Mouse (Mus musculus) midbrain, embryonic 16.5 days (tissue): Measurements from ENCODE around the gene Cenpm. TPM values are rescaled to one million over a fixed set of nuclear protein-coding genes. Genes with fewer than 3 reads are reported as not detected.
A peak's percentile ranks its signal among the peaks of the same experiment; 100 is the strongest.

Source experiments
- ATAC-seq: fragments of 200-750 bp; cut with Nextera tagmentation; 2 replicates; pipeline ENCODE4 v1.8.0; 2017; ENCODE audit warnings: moderate TSS enrichment
- H3K27ac ChIP-seq: fragments of 300-500 bp; sonication (generic); 2 replicates; pipeline ENCODE4 v1.5.1; 2014; ENCODE audit warnings: mild to moderate bottlenecking, low read length, mixed read lengths
- H3K27me3 ChIP-seq: fragments of 300-500 bp; sonication (generic); 2 replicates; pipeline ENCODE4 v1.6.1; 2014; ENCODE audit warnings: low read depth, low read length, mixed read lengths; ENCODE audit not compliant: control insufficient read depth, insufficient read depth
- H3K36me3 ChIP-seq: fragments of 300-500 bp; sonication (generic); 2 replicates; pipeline ENCODE4 v1.6.1; 2014; ENCODE audit warnings: mild to moderate bottlenecking, low read length, moderate library complexity, mixed read lengths; ENCODE audit not compliant: control insufficient read depth, insufficient read depth
- H3K4me1 ChIP-seq: fragments of 300-500 bp; sonication (generic); 2 replicates; pipeline ENCODE4 v1.6.1; 2014; ENCODE audit warnings: mild to moderate bottlenecking, low read length, mixed read lengths; ENCODE audit not compliant: control insufficient read depth, insufficient read depth
- H3K4me2 ChIP-seq: fragments of 300-500 bp; sonication (generic); 2 replicates; pipeline ENCODE4 v1.6.1; 2014; ENCODE audit warnings: mild to moderate bottlenecking, low read length, mixed read lengths
- H3K4me3 ChIP-seq: fragments of 300-500 bp; sonication (generic); 2 replicates; pipeline ENCODE4 v1.5.1; 2014; ENCODE audit warnings: low read depth, mild to moderate bottlenecking, low read length, moderate library complexity, mixed read lengths
- H3K9ac ChIP-seq: fragments of 300-500 bp; sonication (generic); 2 replicates; pipeline ENCODE4 v1.6.1; 2014; ENCODE audit warnings: low read depth, low read length, mixed read lengths
- H3K9me3 ChIP-seq: fragments of 300-500 bp; sonication (generic); replicated peaks from 2 replicates; pipeline ENCODE4 v1.6.1; 2014; ENCODE audit warnings: mild to moderate bottlenecking, low read length, mixed read lengths; ENCODE audit not compliant: control insufficient read depth, poor library complexity, severe bottlenecking
- WGBS: fragments of 180-500 bp; shearing (Covaris S2); extraction: QIAGEN DNeasy Blood & Tissue Kit; methylation state at CpG from one replicate; pipeline ENCODE4 v1.1.7; 2014; 5-methylcytosine and 5-hydroxymethylcytosine counted together
- polyA plus RNA-seq: library from polyadenylated mRNA; unstranded; fragments of >200 nt; fragmentation: Nextera tagmentation; extraction: Ambion mirVana; gene quantifications from 2 replicates; pipeline ENCODE4 v1.2.1, GENCODE M21; 2015

Gene Cenpm
- polyA plus RNA-seq, result 12.7 and 13.9 TPM in 2 replicates

- H3K36me3 ChIP-seq, result no peaks in the 10 kb centered on the region
- H3K27me3 ChIP-seq, result no peaks in the 10 kb centered on the region
- peak within 1 kb of the TSS; percentile 66 for H3K9ac ChIP-seq
- WGBS, result under 1% methylated on average over 53 of the region's 65 CpGs
- H3K9me3 ChIP-seq, result no peaks in the 10 kb centered on the region
- peak; percentile 97 for ATAC-seq
- H3K4me1 ChIP-seq, result peaks cover 6% of the 10 kb centered on the region; the same call in 1 of the 2 replicates
- peak within 1 kb of the TSS; percentile 66 for H3K4me3 ChIP-seq
- peak within 1 kb of the TSS; percentile 78 for H3K4me2 ChIP-seq
- H3K27ac ChIP-seq, result peak within 1 kb of the TSS; percentile 68
These were observed at the start of gene Cenpm for GRCm38 (mm10) chr15:82244115-82244804. Gene Cenpm, minus strand, starts transcription at chr15:82244748.

DNA sequence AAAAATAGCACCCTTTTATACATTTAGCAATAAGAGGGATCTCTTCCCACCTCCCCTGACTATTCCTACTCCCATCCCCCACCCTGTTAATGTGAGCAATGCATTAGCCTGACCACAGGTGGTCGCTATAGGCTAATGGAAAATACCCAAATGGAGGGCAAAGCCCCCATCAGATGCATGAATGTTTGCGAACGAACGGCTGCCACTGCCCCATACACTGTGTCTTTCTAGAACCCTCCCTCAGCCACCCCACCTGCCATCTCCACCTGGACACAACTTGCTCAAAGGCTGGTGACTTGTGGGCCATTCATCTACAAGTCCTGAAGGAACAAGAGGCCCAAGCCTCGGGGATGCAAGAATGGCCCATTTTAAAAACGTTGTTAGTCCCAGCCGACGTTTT lies 49.5 kb upstream of the Cenpm start:
- ATAC-seq, result peak; percentile 27; the same call in 1 of the 2 replicates
- Histone ChIP-seq H3K9me3 (no peaks in the 10 kb centered on the region), H3K4me1 (peaks cover 10% of the 10 kb centered on the region), H3K4me2 (no peak overlapping the region), H3K4me3 (no peak overlapping the region), H3K36me3 (peaks cover 19% of the 10 kb centered on the region), H3K27ac (0 out of 2 replicates have a peak overlapping the region, but pooled peaks have one; percentile 30), H3K9ac (no peak overlapping the region), H3K27me3 (no peaks in the 10 kb centered on the region)
- WGBS, result 44% methylated on average over 8 of the region's 8 CpGs

- peak; percentile 69 for ATAC-seq
- H3K27ac ChIP-seq, result peak overlapping the region; percentile 39
- no peaks in the 10 kb centered on the region for H3K27me3 ChIP-seq
- H3K4me3 ChIP-seq, result no peak overlapping the region
- H3K4me1 ChIP-seq, result peaks cover 10% of the 10 kb centered on the region
- no peak overlapping the region for H3K9ac ChIP-seq
- H3K36me3 ChIP-seq, result peaks cover 27% of the 10 kb centered on the region
- no peaks in the 10 kb centered on the region for H3K9me3 ChIP-seq
- 3% methylated on average over 7 of the region's 7 CpGs for WGBS
- H3K4me2 ChIP-seq, result 0 out of 2 replicates have a peak overlapping the region, but pooled peaks have one; percentile 5
These were observed 48.7 kb upstream of the Cenpm start for GRCm38 (mm10) chr15:82293271-82293711.

DNA sequence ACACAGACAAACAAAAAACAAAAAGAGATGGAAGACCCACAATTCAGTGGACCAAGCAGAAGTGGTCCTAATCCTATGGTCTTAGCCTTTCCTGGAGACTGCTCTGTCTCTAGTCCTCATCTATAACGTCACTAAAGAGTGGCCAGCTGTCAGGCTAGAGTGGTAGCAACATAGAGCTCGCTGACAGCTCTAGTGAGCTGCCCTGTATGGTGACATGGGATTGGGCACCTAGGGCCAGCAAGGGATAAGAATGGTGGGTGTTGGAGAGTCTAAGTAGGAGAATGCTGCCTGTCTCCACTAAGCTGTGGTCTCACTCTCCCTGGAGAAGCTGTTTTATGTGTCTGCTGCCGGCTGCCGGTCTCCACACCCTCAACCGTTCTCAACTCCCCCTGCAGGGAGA lies 48.3 kb upstream of the Cenpm start:
- Histone ChIP-seq H3K4me1 (peaks cover 10% of the 10 kb centered on the region), H3K27ac (peak overlapping the region; percentile 39; the same call in 1 of the 2 replicates), H3K27me3 (no peaks in the 10 kb centered on the region), H3K4me3 (no peak overlapping the region), H3K36me3 (peaks cover 28% of the 10 kb centered on the region), H3K9ac (no peak overlapping the region), H3K4me2 (no peak overlapping the region), H3K9me3 (no peaks in the 10 kb centered on the region)
- ATAC-seq, result peak; percentile 36
- WGBS, result 9% methylated on average over 5 of the region's 5 CpGs

GRCm38 (mm10) chr15:82290252-82290651 lies 45.7 kb upstream of the Cenpm start:
- 88% methylated on average over 7 of the region's 7 CpGs for WGBS
- H3K27me3 ChIP-seq, result no peaks in the 10 kb centered on the region
- H3K4me3 ChIP-seq, result no peak overlapping the region
- H3K27ac ChIP-seq, result no peak overlapping the region
- no peaks in the 10 kb centered on the region for H3K9me3 ChIP-seq
- H3K36me3 ChIP-seq, result peaks cover 48% of the 10 kb centered on the region
- H3K4me1 ChIP-seq, result peaks cover 10% of the 10 kb centered on the region
- no peak overlapping the region for H3K9ac ChIP-seq
- no peak for ATAC-seq
- no peak overlapping the region for H3K4me2 ChIP-seq

DNA sequence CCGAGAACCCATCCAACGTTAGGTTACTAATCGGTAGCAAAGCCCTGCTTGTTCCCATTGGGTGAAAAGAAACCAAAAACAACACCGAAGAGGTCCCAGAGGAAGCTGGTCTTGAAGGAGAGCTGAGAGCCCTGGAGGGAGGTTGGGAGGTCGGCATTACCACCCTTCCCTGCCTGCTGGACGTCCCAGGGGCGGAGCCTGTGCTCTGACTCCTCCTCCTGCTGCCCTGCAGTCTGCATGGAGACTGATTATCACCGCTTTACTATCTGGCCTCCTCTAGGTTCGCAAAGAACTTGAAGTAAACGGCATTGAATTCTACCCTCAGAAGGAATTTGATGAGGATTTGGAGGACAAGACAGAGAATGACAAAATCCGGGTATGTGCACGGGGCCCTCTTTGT lies 41.6 kb upstream of the Cenpm start:
- Histone ChIP-seq H3K9ac (no peak overlapping the region), H3K36me3 (peaks cover 70% of the 10 kb centered on the region)
- WGBS, result 68% methylated on average over 12 of the region's 12 CpGs

GRCm38 (mm10) chr15:82280638-82281037 lies 36.1 kb upstream of the Cenpm start:
- Histone ChIP-seq H3K9ac (no peak overlapping the region), H3K4me1 (peaks cover 23% of the 10 kb centered on the region), H3K9me3 (no peaks in the 10 kb centered on the region), H3K27me3 (no peaks in the 10 kb centered on the region), H3K27ac (no peak overlapping the region), H3K4me3 (no peak overlapping the region), H3K4me2 (no peak overlapping the region), H3K36me3 (peaks cover 41% of the 10 kb centered on the region)
- ATAC-seq, result no peak
- WGBS, result 82% methylated on average over 4 of the region's 4 CpGs

More for the DNA sequence above, 41.6 kb upstream of the Cenpm start:
- Histone ChIP-seq H3K4me3 (no peak overlapping the region), H3K27me3 (no peaks in the 10 kb centered on the region), H3K27ac (no peak overlapping the region), H3K4me1 (no peaks in the 10 kb centered on the region), H3K9me3 (no peaks in the 10 kb centered on the region), H3K4me2 (no peak overlapping the region)
- ATAC-seq, result no peak

DNA sequence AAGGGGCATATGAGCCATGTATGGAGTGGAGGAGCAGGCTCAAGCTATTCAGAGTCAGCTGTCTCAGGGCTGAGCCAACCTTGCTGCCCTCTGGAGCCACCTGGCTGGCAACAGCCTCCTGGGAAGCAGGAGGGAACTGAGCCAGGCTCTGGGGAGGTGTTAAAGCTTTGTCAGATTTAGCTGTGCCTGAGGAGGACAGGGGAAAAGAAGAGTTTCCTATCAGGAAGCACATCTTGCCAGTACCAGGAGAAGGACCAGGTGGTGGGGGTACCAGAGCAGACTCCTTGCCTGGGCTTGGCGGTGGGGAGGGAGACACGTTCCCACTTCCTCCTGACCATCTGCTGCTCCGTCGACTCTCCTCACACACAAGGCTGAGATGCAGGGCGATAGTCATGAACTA lies 33.0 kb upstream of the Cenpm start:
- no peak overlapping the region; the same call in 1 of the 2 replicates for H3K27ac ChIP-seq

More for the DNA sequence above, 33.0 kb upstream of the Cenpm start:
- ATAC-seq, result no peak
- 76% methylated on average over 5 of the region's 5 CpGs for WGBS
- Histone ChIP-seq H3K27me3 (no peaks in the 10 kb centered on the region), H3K9ac (peak overlapping the region; percentile 51), H3K4me3 (peak overlapping the region; percentile 10; the same call in 1 of the 2 replicates), H3K9me3 (no peaks in the 10 kb centered on the region), H3K4me1 (peaks cover 34% of the 10 kb centered on the region), H3K36me3 (peaks cover 15% of the 10 kb centered on the region), H3K4me2 (peak overlapping the region; percentile 83)
